Mouse (Mus musculus): ENCODE data around the gene Dr1. TPM values are rescaled to one million over a fixed set of nuclear protein-coding genes. Genes with fewer than 3 reads are reported as not detected.
"Not testable (repeated sequence)": the region's sequence is repeated elsewhere in the genome, so short reads cannot be mapped to it uniquely, and the experiment has no call there.

Gene Dr1
- polyA plus RNA-seq, 1 experiment from 2014 or later, result 60.2 TPM

- Histone ChIP-seq H3K27me3 (ENCODE audit: control insufficient read depth, insufficient read depth, low read length) (no peaks in the 10 kb centered on the region), H3K4me2 (ENCODE audit: low read depth, low read length, severe bottlenecking) (peak overlapping the region; percentile 85), H3K4me1 (replicated peaks; ENCODE audit: control insufficient read depth, insufficient read depth, low read length) (no peaks in the 10 kb centered on the region), H3K9me3 (ENCODE audit: control insufficient read depth, low read length) (no peaks in the 10 kb centered on the region), H3K27ac (ENCODE audit: low read depth, low read length) (peak overlapping the region; percentile 84), H3K4me3 (ENCODE audit: low read depth, low read length) (peak overlapping the region; percentile 91), H3K9ac (ENCODE audit: low read length) (peak overlapping the region; percentile 92), H3K36me3 (ENCODE audit: control insufficient read depth, insufficient read depth, low read length) (no peaks in the 10 kb centered on the region)
- DNase-seq (ENCODE audit: low spot score) (no peak), ATAC-seq (replicated peaks; ENCODE audit: low FRiP score) (peak; percentile 74)
- WGBS, result under 1% methylated on average over 44 of the region's 44 CpGs
Observed at GRCm38 (mm10) chr5:108269063-108269810, 540 bp downstream of the Dr1 start.

- Histone ChIP-seq H3K27me3 (ENCODE audit: control insufficient read depth, insufficient read depth, low read length) (no peaks in the 10 kb centered on the region), H3K27ac (ENCODE audit: low read depth, low read length) (no peak overlapping the region), H3K4me1 (replicated peaks; ENCODE audit: control insufficient read depth, insufficient read depth, low read length) (no peaks in the 10 kb centered on the region), H3K9ac (ENCODE audit: low read length) (peak overlapping the region; percentile 92), H3K9me3 (ENCODE audit: control insufficient read depth, low read length) (no peaks in the 10 kb centered on the region), H3K4me2 (ENCODE audit: low read depth, low read length, severe bottlenecking) (peak overlapping the region; percentile 85), H3K36me3 (ENCODE audit: control insufficient read depth, insufficient read depth, low read length) (no peaks in the 10 kb centered on the region), H3K4me3 (ENCODE audit: low read depth, low read length) (peak overlapping the region; percentile 91)
- ATAC-seq (replicated peaks; ENCODE audit: low FRiP score) (no peak), DNase-seq (ENCODE audit: low spot score) (no peak)
- WGBS, result 23% methylated on average over 7 of the region's 7 CpGs
Observed at GRCm38 (mm10) chr5:108269811-108270151, 1.1 kb downstream of the Dr1 start.

GRCm38 (mm10) chr5:108270415-108270814, 1.7 kb downstream of the Dr1 start:
- H3K4me1 ChIP-seq (replicated peaks; ENCODE audit: control insufficient read depth, insufficient read depth, low read length), result no peaks in the 10 kb centered on the region
- H3K27ac ChIP-seq (ENCODE audit: low read depth, low read length), result no peak overlapping the region
- H3K4me3 ChIP-seq (ENCODE audit: low read depth, low read length), result peak overlapping the region; percentile 91
- no peaks in the 10 kb centered on the region for H3K27me3 ChIP-seq (ENCODE audit: control insufficient read depth, insufficient read depth, low read length)
- WGBS, result 61% methylated on average over 9 of the region's 9 CpGs
- DNase-seq (ENCODE audit: low spot score) (no peak), ATAC-seq (replicated peaks; ENCODE audit: low FRiP score) (no peak)
- no peak overlapping the region for H3K9ac ChIP-seq (ENCODE audit: low read length)
- peak overlapping the region; percentile 85 for H3K4me2 ChIP-seq (ENCODE audit: low read depth, low read length, severe bottlenecking)
- H3K9me3 ChIP-seq (ENCODE audit: control insufficient read depth, low read length), result no peaks in the 10 kb centered on the region
- H3K36me3 ChIP-seq (ENCODE audit: control insufficient read depth, insufficient read depth, low read length), result no peaks in the 10 kb centered on the region

- H3K4me2 ChIP-seq (ENCODE audit: low read depth, low read length, severe bottlenecking), result peak overlapping the region; percentile 15; the same call in 1 of the 2 replicates
- H3K9ac ChIP-seq (ENCODE audit: low read length), result not testable (repeated sequence)
- 92% methylated on average over 6 of the region's 6 CpGs for WGBS
Observed at GRCm38 (mm10) chr5:108271345-108271744, 2.6 kb downstream of the Dr1 start.

GRCm38 (mm10) chr5:108286957-108287356, 18.3 kb downstream of the Dr1 start:
- ATAC-seq (replicated peaks; ENCODE audit: low FRiP score) (no peak), DNase-seq (ENCODE audit: low spot score) (no peak)
- Histone ChIP-seq H3K4me1 (replicated peaks; ENCODE audit: control insufficient read depth, insufficient read depth, low read length) (no peaks in the 10 kb centered on the region), H3K27ac (ENCODE audit: low read depth, low read length) (no peak overlapping the region), H3K4me2 (ENCODE audit: low read depth, low read length, severe bottlenecking) (no peak overlapping the region), H3K4me3 (ENCODE audit: low read depth, low read length) (no peak overlapping the region), H3K9ac (ENCODE audit: low read length) (no peak overlapping the region), H3K36me3 (ENCODE audit: control insufficient read depth, insufficient read depth, low read length) (no peaks in the 10 kb centered on the region), H3K27me3 (ENCODE audit: control insufficient read depth, insufficient read depth, low read length) (no peaks in the 10 kb centered on the region), H3K9me3 (ENCODE audit: control insufficient read depth, low read length) (no peaks in the 10 kb centered on the region)
- WGBS, result 86% methylated on average over 2 of the region's 2 CpGs

More at GRCm38 (mm10) chr5:108271345-108271744, 2.6 kb downstream of the Dr1 start:
- H3K27me3 ChIP-seq (ENCODE audit: control insufficient read depth, insufficient read depth, low read length); H3K4me3 ChIP-seq (ENCODE audit: low read depth, low read length); ATAC-seq (replicated peaks; ENCODE audit: low FRiP score); H3K27ac ChIP-seq (ENCODE audit: low read depth, low read length); DNase-seq (ENCODE audit: low spot score); H3K9me3 ChIP-seq (ENCODE audit: control insufficient read depth, low read length); H3K4me1 ChIP-seq (replicated peaks; ENCODE audit: control insufficient read depth, insufficient read depth, low read length); H3K36me3 ChIP-seq (ENCODE audit: control insufficient read depth, insufficient read depth, low read length): not testable (repeated sequence)

GRCm38 (mm10) chr5:108301567-108301966, 32.9 kb downstream of the Dr1 start:
- no peak overlapping the region for H3K4me3 ChIP-seq (ENCODE audit: low read depth, low read length)
- ATAC-seq (replicated peaks; ENCODE audit: low FRiP score), result no peak
- no peak overlapping the region for H3K27ac ChIP-seq (ENCODE audit: low read depth, low read length)
- no peak for DNase-seq (ENCODE audit: low spot score)
- H3K36me3 ChIP-seq (ENCODE audit: control insufficient read depth, insufficient read depth, low read length), result no peaks in the 10 kb centered on the region
- no peak overlapping the region for H3K9ac ChIP-seq (ENCODE audit: low read length)
- no peaks in the 10 kb centered on the region for H3K27me3 ChIP-seq (ENCODE audit: control insufficient read depth, insufficient read depth, low read length)
- H3K4me2 ChIP-seq (ENCODE audit: low read depth, low read length, severe bottlenecking), result no peak overlapping the region
- H3K9me3 ChIP-seq (ENCODE audit: control insufficient read depth, low read length), result no peaks in the 10 kb centered on the region
- WGBS, result 56% methylated on average over 3 of the region's 3 CpGs
- no peaks in the 10 kb centered on the region for H3K4me1 ChIP-seq (replicated peaks; ENCODE audit: control insufficient read depth, insufficient read depth, low read length)

- H3K4me3 ChIP-seq (ENCODE audit: low read depth, low read length), result peak within 1 kb of the TSS; percentile 82
- under 1% methylated on average over 57 of the region's 57 CpGs for WGBS
- peaks cover 3% of the 10 kb centered on the region for H3K4me1 ChIP-seq (replicated peaks; ENCODE audit: control insufficient read depth, insufficient read depth, low read length)
- DNase-seq (ENCODE audit: low spot score) (peak; percentile 94), ATAC-seq (replicated peaks; ENCODE audit: low FRiP score) (peak; percentile 99)
- no peaks in the 10 kb centered on the region for H3K36me3 ChIP-seq (ENCODE audit: control insufficient read depth, insufficient read depth, low read length)
- no peaks in the 10 kb centered on the region for H3K9me3 ChIP-seq (ENCODE audit: control insufficient read depth, low read length)
- peak within 1 kb of the TSS; percentile 62 for H3K4me2 ChIP-seq (ENCODE audit: low read depth, low read length, severe bottlenecking)
- peak within 1 kb of the TSS; percentile 84 for H3K9ac ChIP-seq (ENCODE audit: low read length)
- peak within 1 kb of the TSS; percentile 63 for H3K27ac ChIP-seq (ENCODE audit: low read depth, low read length)
- no peaks in the 10 kb centered on the region for H3K27me3 ChIP-seq (ENCODE audit: control insufficient read depth, insufficient read depth, low read length)
Observed at GRCm38 (mm10) chr5:108312224-108313064, 43.7 kb downstream of the Dr1 start, which contains the start of gene Pigg. Gene Pigg, plus strand, starts transcription at chr5:108312609.

- Histone ChIP-seq H3K27ac (ENCODE audit: low read depth, low read length) (no peak overlapping the region), H3K9me3 (ENCODE audit: control insufficient read depth, low read length) (no peaks in the 10 kb centered on the region), H3K36me3 (ENCODE audit: control insufficient read depth, insufficient read depth, low read length) (no peaks in the 10 kb centered on the region), H3K4me2 (ENCODE audit: low read depth, low read length, severe bottlenecking) (peak overlapping the region; percentile 62), H3K4me3 (ENCODE audit: low read depth, low read length) (peak overlapping the region; percentile 82), H3K27me3 (ENCODE audit: control insufficient read depth, insufficient read depth, low read length) (no peaks in the 10 kb centered on the region), H3K4me1 (replicated peaks; ENCODE audit: control insufficient read depth, insufficient read depth, low read length) (peaks cover 3% of the 10 kb centered on the region), H3K9ac (ENCODE audit: low read length) (peak overlapping the region; percentile 84)
- no peak for ATAC-seq (replicated peaks; ENCODE audit: low FRiP score)
- DNase-seq (ENCODE audit: low spot score), result no peak
- 9% methylated on average over 16 of the region's 16 CpGs for WGBS
Observed at GRCm38 (mm10) chr5:108313065-108313860, 44.6 kb downstream of the Dr1 start.
